Mouse (Mus musculus): ENCODE results near the gene Kcnip4. TPM values are rescaled to one million over a fixed set of nuclear protein-coding genes. Genes with fewer than 3 reads are reported as not detected.

Kcnip4 gene
- polyA plus RNA-seq, 1 experiment, result not detected

- 80% methylated on average over 3 of the region's 3 CpGs for WGBS
- H3K27ac ChIP-seq (ENCODE audit: insufficient read depth, low read length), result no peak overlapping the region
- DNase-seq (ENCODE audit: low read depth in 1 of 2, low spot score in 2 of 2), result no peak
- no peaks in the 10 kb centered on the region for H3K27me3 ChIP-seq (ENCODE audit: control insufficient read depth, insufficient read depth, low read length)
- no peaks in the 10 kb centered on the region for H3K4me1 ChIP-seq (ENCODE audit: control insufficient read depth, insufficient read depth, insufficient read length)
- no peak overlapping the region for H3K4me3 ChIP-seq (ENCODE audit: extremely low read depth, insufficient read depth, insufficient read length)
- H3K36me3 ChIP-seq (ENCODE audit: control insufficient read depth, insufficient read depth, low read length), result no peaks in the 10 kb centered on the region
- no peak for TF ChIP-seq CTCF (IDR thresholded peaks at IDR 0.05; ENCODE audit: extremely low read depth, insufficient read depth, insufficient read length, insufficient replicate concordance)
- TF ChIP-seq POLR2A (IDR thresholded peaks at IDR 0.05; ENCODE audit: low read depth, low read length), result no peak
Measured at GRCm38 (mm10) chr5:48490864-48491477, 1033.7 kb downstream of the Kcnip4 start.

GRCm38 (mm10) chr5:48489549-48490288 lies 1035.0 kb downstream of the Kcnip4 start:
- no peak for DNase-seq (ENCODE audit: low read depth in 1 of 2, low spot score in 2 of 2)
- no peak for TF ChIP-seq CTCF (IDR thresholded peaks at IDR 0.05; ENCODE audit: extremely low read depth, insufficient read depth, insufficient read length, insufficient replicate concordance)
- no peak for TF ChIP-seq POLR2A (IDR thresholded peaks at IDR 0.05; ENCODE audit: low read depth, low read length)

GRCm38 (mm10) chr5:48483112-48483511 lies 1041.6 kb downstream of the Kcnip4 start:
- WGBS, result 90% methylated on average over 2 of the region's 2 CpGs
- Histone ChIP-seq H3K27me3 (ENCODE audit: control insufficient read depth, insufficient read depth, low read length) (no peaks in the 10 kb centered on the region), H3K36me3 (ENCODE audit: control insufficient read depth, insufficient read depth, low read length) (no peaks in the 10 kb centered on the region), H3K27ac (ENCODE audit: insufficient read depth, low read length) (no peak overlapping the region), H3K4me1 (ENCODE audit: control insufficient read depth, insufficient read depth, insufficient read length) (no peaks in the 10 kb centered on the region), H3K4me3 (ENCODE audit: extremely low read depth, insufficient read depth, insufficient read length) (no peak overlapping the region)
- TF ChIP-seq CTCF (IDR thresholded peaks at IDR 0.05; ENCODE audit: extremely low read depth, insufficient read depth, insufficient read length, insufficient replicate concordance) (no peak), POLR2A (IDR thresholded peaks at IDR 0.05; ENCODE audit: low read depth, low read length) (no peak)
- DNase-seq (ENCODE audit: low read depth in 1 of 2, low spot score in 2 of 2), result no peak

More at GRCm38 (mm10) chr5:48489549-48490288, 1035.0 kb downstream of the Kcnip4 start:
- no peaks in the 10 kb centered on the region for H3K4me1 ChIP-seq (ENCODE audit: control insufficient read depth, insufficient read depth, insufficient read length)
- no peak overlapping the region; the same call in 1 of the 2 replicates for H3K4me3 ChIP-seq (ENCODE audit: extremely low read depth, insufficient read depth, insufficient read length)
- H3K27me3 ChIP-seq (ENCODE audit: control insufficient read depth, insufficient read depth, low read length), result no peaks in the 10 kb centered on the region
- 66% methylated on average over 5 of the region's 5 CpGs for WGBS
- H3K27ac ChIP-seq (ENCODE audit: insufficient read depth, low read length), result no peak overlapping the region
- no peaks in the 10 kb centered on the region for H3K36me3 ChIP-seq (ENCODE audit: control insufficient read depth, insufficient read depth, low read length)

- Histone ChIP-seq H3K27ac (ENCODE audit: insufficient read depth, low read length) (no peak overlapping the region), H3K27me3 (ENCODE audit: control insufficient read depth, insufficient read depth, low read length) (no peaks in the 10 kb centered on the region), H3K4me3 (ENCODE audit: extremely low read depth, insufficient read depth, insufficient read length) (no peak overlapping the region), H3K36me3 (ENCODE audit: control insufficient read depth, insufficient read depth, low read length) (no peaks in the 10 kb centered on the region), H3K4me1 (ENCODE audit: control insufficient read depth, insufficient read depth, insufficient read length) (no peaks in the 10 kb centered on the region)
- TF ChIP-seq POLR2A (IDR thresholded peaks at IDR 0.05; ENCODE audit: low read depth, low read length) (no peak), CTCF (IDR thresholded peaks at IDR 0.05; ENCODE audit: extremely low read depth, insufficient read depth, insufficient read length, insufficient replicate concordance) (no peak)
- no peak for DNase-seq (ENCODE audit: low read depth in 1 of 2, low spot score in 2 of 2)
- 73% methylated on average over 2 of the region's 2 CpGs for WGBS
Measured at GRCm38 (mm10) chr5:48460221-48460620, 1064.5 kb downstream of the Kcnip4 start.

GRCm38 (mm10) chr5:48448888-48449287 lies 1075.8 kb downstream of the Kcnip4 start:
- Histone ChIP-seq H3K36me3 (ENCODE audit: control insufficient read depth, insufficient read depth, low read length) (no peaks in the 10 kb centered on the region), H3K4me3 (ENCODE audit: extremely low read depth, insufficient read depth, insufficient read length) (no peak overlapping the region), H3K27me3 (ENCODE audit: control insufficient read depth, insufficient read depth, low read length) (no peaks in the 10 kb centered on the region), H3K4me1 (ENCODE audit: control insufficient read depth, insufficient read depth, insufficient read length) (no peaks in the 10 kb centered on the region), H3K27ac (ENCODE audit: insufficient read depth, low read length) (no peak overlapping the region)
- TF ChIP-seq CTCF (IDR thresholded peaks at IDR 0.05; ENCODE audit: extremely low read depth, insufficient read depth, insufficient read length, insufficient replicate concordance) (no peak), POLR2A (IDR thresholded peaks at IDR 0.05; ENCODE audit: low read depth, low read length) (no peak)
- DNase-seq (ENCODE audit: low read depth in 1 of 2, low spot score in 2 of 2), result no peak
- WGBS, result 47% methylated on average over 1 of the region's 1 CpGs

DNA sequence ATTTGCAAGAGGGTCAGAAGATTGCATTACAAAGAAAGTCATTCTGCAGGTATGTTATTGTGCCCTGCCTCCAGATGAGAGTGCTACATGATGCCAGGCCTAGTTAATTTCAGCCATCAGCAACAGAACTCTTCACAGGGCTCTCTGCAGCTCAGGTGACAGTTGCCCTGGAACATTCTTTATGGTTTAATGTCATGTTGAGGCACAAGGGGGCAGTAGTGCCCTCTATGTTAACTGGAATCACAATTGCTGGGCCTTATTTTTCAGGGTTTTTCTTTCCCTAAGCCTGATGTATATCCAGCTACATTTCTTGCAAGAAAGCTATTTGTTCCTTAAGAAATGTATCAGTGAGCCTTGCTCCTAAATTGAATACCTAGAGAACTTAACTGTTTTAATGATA lies 1094.2 kb downstream of the Kcnip4 start:
- H3K4me1 ChIP-seq (ENCODE audit: control insufficient read depth, insufficient read depth, insufficient read length), result no peaks in the 10 kb centered on the region
- H3K27me3 ChIP-seq (ENCODE audit: control insufficient read depth, insufficient read depth, low read length), result no peaks in the 10 kb centered on the region
- H3K27ac ChIP-seq (ENCODE audit: insufficient read depth, low read length), result no peak overlapping the region
- no peak for DNase-seq (ENCODE audit: low read depth in 1 of 2, low spot score in 2 of 2)
- no peaks in the 10 kb centered on the region for H3K36me3 ChIP-seq (ENCODE audit: control insufficient read depth, insufficient read depth, low read length)
- no peak overlapping the region for H3K4me3 ChIP-seq (ENCODE audit: extremely low read depth, insufficient read depth, insufficient read length)
- TF ChIP-seq POLR2A (IDR thresholded peaks at IDR 0.05; ENCODE audit: low read depth, low read length), result no peak
- TF ChIP-seq CTCF (IDR thresholded peaks at IDR 0.05; ENCODE audit: extremely low read depth, insufficient read depth, insufficient read length, insufficient replicate concordance), result no peak

GRCm38 (mm10) chr5:48421957-48422356 lies 1102.8 kb downstream of the Kcnip4 start:
- DNase-seq (ENCODE audit: low read depth in 1 of 2, low spot score in 2 of 2), result no peak
- Histone ChIP-seq H3K27ac (ENCODE audit: insufficient read depth, low read length) (no peak overlapping the region), H3K36me3 (ENCODE audit: control insufficient read depth, insufficient read depth, low read length) (no peaks in the 10 kb centered on the region), H3K4me3 (ENCODE audit: extremely low read depth, insufficient read depth, insufficient read length) (no peak overlapping the region), H3K27me3 (ENCODE audit: control insufficient read depth, insufficient read depth, low read length) (no peaks in the 10 kb centered on the region), H3K4me1 (ENCODE audit: control insufficient read depth, insufficient read depth, insufficient read length) (no peaks in the 10 kb centered on the region)
- no peak for TF ChIP-seq POLR2A (IDR thresholded peaks at IDR 0.05; ENCODE audit: low read depth, low read length)
- TF ChIP-seq CTCF (IDR thresholded peaks at IDR 0.05; ENCODE audit: extremely low read depth, insufficient read depth, insufficient read length, insufficient replicate concordance), result no peak
- WGBS, result 74% methylated on average over 1 of the region's 1 CpGs
